In genomic region chr3:65884571-65885011, GRCm38 (mm10) we compare ENCODE assay signal across 15 mouse cellular contexts.
A peak's percentile ranks its signal among the peaks of the same experiment; 100 is the strongest.
DNase-seq lines count a peak whose midpoint lies in the region; ATAC-seq lines count a peak whose summit lies in the region.
"Had no signal": no experiment of that assay in that cellular context is flagged by ENCODE, and none has a peak within 500 bp of the region (broad histone marks: within the 10 kb centered on the region; RNA-seq: fewer than 3 reads in every experiment).

No protein-coding gene starts in this region.

- ATAC-seq in intestine, embryonic 15.5 days, result no peak
- ATAC-seq in erythroid progenitor cell, adult 5-6 weeks (replicated peaks; ENCODE audit: low FRiP score, poor library complexity, severe bottlenecking), result no peak
- ATAC-seq: Patski had no signal

- H3K27ac ChIP-seq in intestine, embryonic 15.5 days, result no peak overlapping the region
- H3K27ac ChIP-seq: embryonic facial prominence, embryonic 13.5 days; limb, embryonic 15.5 days; midbrain, embryonic 12.5 days; neural tube, embryonic 15.5 days had no signal

- H3K27me3 ChIP-seq in intestine, embryonic 15.5 days (replicated peaks), result no peaks in the 10 kb centered on the region
- H3K27me3 ChIP-seq: embryonic facial prominence, embryonic 13.5 days; limb, embryonic 15.5 days; midbrain, embryonic 12.5 days; neural tube, embryonic 15.5 days; Patski had no signal

- H3K9me3 ChIP-seq in intestine, embryonic 15.5 days, result no peaks in the 10 kb centered on the region
- H3K9me3 ChIP-seq: embryonic facial prominence, embryonic 13.5 days; limb, embryonic 15.5 days; midbrain, embryonic 12.5 days; neural tube, embryonic 15.5 days had no signal

- DNase-seq in layer of hippocampus, adult 18-20 months (ENCODE audit: low spot score in 2 of 2), result peak; percentile 38 to 68
- DNase-seq in layer of hippocampus, adult 9-10 months (ENCODE audit: low spot score), result no peak
- DNase-seq in cerebellum, postnatal 14 days, result peak; percentile 39 to 57
- DNase-seq in left cerebral cortex, adult 9 months (ENCODE audit: low spot score in 2 of 2), result peak; percentile 69 to 88
- DNase-seq in right cerebral cortex, postnatal 10 days (ENCODE audit: low spot score in 2 of 2), result peak; percentile 39 to 50
- DNase-seq in B cell, adult 2 months, result no peak
- DNase-seq: heart, adult 11 months; kidney, adult 18-20 months had no signal

- no peak overlapping the region for H3K4me2 ChIP-seq in intestine, embryonic 15.5 days (replicated peaks)
- H3K4me2 ChIP-seq: embryonic facial prominence, embryonic 13.5 days; limb, embryonic 15.5 days; midbrain, embryonic 12.5 days; neural tube, embryonic 15.5 days had no signal

- WGBS in intestine, embryonic 15.5 days, result 83% methylated on average over 10 of the region's 10 CpGs

- no peaks in the 10 kb centered on the region for H3K36me3 ChIP-seq in intestine, embryonic 15.5 days
- H3K36me3 ChIP-seq: embryonic facial prominence, embryonic 13.5 days; limb, embryonic 15.5 days; midbrain, embryonic 12.5 days; neural tube, embryonic 15.5 days had no signal

- no peak overlapping the region for H3K4me3 ChIP-seq in intestine, embryonic 15.5 days (replicated peaks)
- H3K4me3 ChIP-seq: embryonic facial prominence, embryonic 13.5 days; limb, embryonic 15.5 days; midbrain, embryonic 12.5 days; neural tube, embryonic 15.5 days had no signal

- no peak overlapping the region for H3K9ac ChIP-seq in intestine, embryonic 15.5 days
- H3K9ac ChIP-seq: embryonic facial prominence, embryonic 13.5 days; limb, embryonic 15.5 days; midbrain, embryonic 12.5 days; neural tube, embryonic 15.5 days had no signal

- H3K4me1 ChIP-seq in intestine, embryonic 15.5 days (replicated peaks), result no peaks in the 10 kb centered on the region
- H3K4me1 ChIP-seq: embryonic facial prominence, embryonic 13.5 days; midbrain, embryonic 12.5 days; neural tube, embryonic 15.5 days had no signal

Comparison
In these comparisons a context has a peak if more than half of its experiments do, and no peak if none do; other contexts are left out.
1. DNase-seq: peak in layer of hippocampus, adult 18-20 months (2 of 2), cerebellum, postnatal 14 days (2 of 2), left cerebral cortex, adult 9 months (2 of 2) and right cerebral cortex, postnatal 10 days (2 of 2); none in layer of hippocampus, adult 9-10 months (single experiment) and B cell, adult 2 months (0 of 2).